Mouse (Mus musculus): ENCODE measurements around the gene Sgcd.

DNA sequence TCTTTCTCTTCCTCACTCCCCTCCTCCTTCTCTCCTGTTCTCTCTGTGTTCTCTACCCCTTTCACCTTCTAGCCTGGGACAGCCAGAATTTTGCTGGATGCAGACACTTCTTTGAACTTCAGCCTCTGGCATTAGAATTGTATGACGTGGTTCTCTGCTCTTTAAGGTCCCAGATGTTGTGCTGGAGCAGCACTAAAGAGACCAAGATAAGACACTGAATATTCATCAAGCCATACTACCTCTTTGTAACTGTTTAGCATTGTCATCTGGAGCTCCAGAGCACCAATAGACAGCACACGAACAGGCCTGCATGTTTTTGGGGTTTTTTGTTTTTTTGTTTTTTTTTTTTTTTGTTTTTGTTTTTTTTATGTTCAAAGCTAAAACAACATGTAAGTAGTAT, 541.0 kb downstream of the Sgcd start:
- TF ChIP-seq POLR2A (IDR thresholded peaks at IDR 0.05; ENCODE audit: insufficient read length, low read depth) (no peak), MAX (IDR thresholded peaks at IDR 0.05; ENCODE audit: low read depth) (no peak), SRF (IDR thresholded peaks at IDR 0.05; ENCODE audit: control insufficient read depth, insufficient read length, low read depth) (no peak), TCF12 (IDR thresholded peaks at IDR 0.05; ENCODE audit: insufficient read depth, poor library complexity, severe bottlenecking) (no peak), USF1 (IDR thresholded peaks at IDR 0.05; ENCODE audit: low read depth) (no peak)
